Mouse (Mus musculus): ENCODE results near the gene Tpk1. TPM values are rescaled to one million over a fixed set of nuclear protein-coding genes. Genes with fewer than 3 reads are reported as not detected.

Gene Tpk1
- total and polyA plus RNA-seq, 3 experiments: 3.5 to 12.6 TPM; not detected in 1

GRCm38 (mm10) chr6:43353446-43353845 is 312.6 kb downstream of the Tpk1 start:
- peaks cover 0 to 5% of the 10 kb centered on the region in 2 experiments; a peak in 2 of 4 replicates for H3K36me3 ChIP-seq (ENCODE audit: control insufficient read depth in 1 of 2, insufficient read depth in 2 of 2, low read length in 2 of 2)
- H3K4me1 ChIP-seq (ENCODE audit: control insufficient read depth in 1 of 2, insufficient read depth in 2 of 2, low read length in 2 of 2): peaks cover 0 to 5% of the 10 kb centered on the region in 2 experiments; a peak in 1 of 4 replicates
- no peaks in the 10 kb centered on the region for H3K9me3 ChIP-seq (replicated peaks; ENCODE audit: insufficient read depth, low read length)
- no peak for DNase-seq (ENCODE audit: low read depth, low spot score)
- no peak overlapping the region for H3K4me3 ChIP-seq (ENCODE audit: control insufficient read depth in 1 of 2, insufficient read depth in 1 of 2, low read depth in 2 of 2, low read length in 2 of 2)
- no peaks in the 10 kb centered on the region for H3K79me2 ChIP-seq (ENCODE audit: control insufficient read depth, insufficient read depth, low read length, poor library complexity)
- H3K27me3 ChIP-seq (ENCODE audit: control insufficient read depth in 1 of 2, insufficient read depth in 2 of 2, low read length in 2 of 2): no peaks in the 10 kb centered on the region
- no peak overlapping the region for H3K9ac ChIP-seq (ENCODE audit: control insufficient read depth, low read depth, low read length, poor library complexity, severe bottlenecking)
- H3K27ac ChIP-seq (ENCODE audit: control insufficient read depth, low read depth, low read length): no peak overlapping the region
- TF ChIP-seq USF2 (IDR thresholded peaks at IDR 0.05; ENCODE audit: borderline replicate concordance in 1 of 2, insufficient read depth in 1 of 2, low read depth in 1 of 2, low read length in 2 of 2) (no peak), MEF2A (IDR thresholded peaks at IDR 0.05; ENCODE audit: extremely low read depth, insufficient replicate concordance, low read depth, low read length, poor library complexity, severe bottlenecking) (no peak), SMC3 (IDR thresholded peaks at IDR 0.05; ENCODE audit: low read depth, low read length) (no peak), MYB (IDR thresholded peaks at IDR 0.05; ENCODE audit: low read depth, low read length) (no peak), TCF12 (IDR thresholded peaks at IDR 0.05; ENCODE audit: low read depth, low read length) (no peak), POLR2AphosphoS2 (IDR thresholded peaks at IDR 0.05; ENCODE audit: low read length) (no peak), MAX (IDR thresholded peaks at IDR 0.05; ENCODE audit: low read length) (no peak), KAT2A (conservative IDR thresholded peaks at IDR 0.05; ENCODE audit: low read depth, low read length) (no peak), POLR2AphosphoS5 (IDR thresholded peaks at IDR 0.05; ENCODE audit: borderline replicate concordance, low read depth, low read length) (no peak), CHD1 (IDR thresholded peaks at IDR 0.05; ENCODE audit: low read depth, low read length) (no peak), POLR2A (IDR thresholded peaks at IDR 0.05; ENCODE audit: control insufficient read depth in 1 of 2, insufficient read depth in 1 of 2, low read depth in 1 of 2, low read length in 2 of 2, poor library complexity in 1 of 2) (no peak)

- Histone ChIP-seq H3K9ac (ENCODE audit: control insufficient read depth, low read depth, low read length, poor library complexity, severe bottlenecking) (no peak overlapping the region), H3K27me3 (ENCODE audit: control insufficient read depth in 1 of 2, insufficient read depth in 2 of 2, low read length in 2 of 2) (no peaks in the 10 kb centered on the region), H3K4me3 (ENCODE audit: control insufficient read depth in 1 of 2, insufficient read depth in 1 of 2, low read depth in 2 of 2, low read length in 2 of 2) (no peak overlapping the region), H3K79me2 (ENCODE audit: control insufficient read depth, insufficient read depth, low read length, poor library complexity) (no peaks in the 10 kb centered on the region), H3K27ac (ENCODE audit: control insufficient read depth, low read depth, low read length) (no peak overlapping the region), H3K4me1 (ENCODE audit: control insufficient read depth in 1 of 2, insufficient read depth in 2 of 2, low read length in 2 of 2) (no peaks in the 10 kb centered on the region), H3K9me3 (replicated peaks; ENCODE audit: insufficient read depth, low read length) (no peaks in the 10 kb centered on the region), H3K36me3 (ENCODE audit: control insufficient read depth in 1 of 2, insufficient read depth in 2 of 2, low read length in 2 of 2) (no peaks in the 10 kb centered on the region)
- TF ChIP-seq MEF2A (IDR thresholded peaks at IDR 0.05; ENCODE audit: extremely low read depth, insufficient replicate concordance, low read depth, low read length, poor library complexity, severe bottlenecking) (no peak), USF1 (IDR thresholded peaks at IDR 0.05; ENCODE audit: low read depth, low read length) (no peak), NRF1 (IDR thresholded peaks at IDR 0.05; ENCODE audit: insufficient read depth, low read depth, low read length, poor library complexity, severe bottlenecking) (no peak), MYB (IDR thresholded peaks at IDR 0.05; ENCODE audit: low read depth, low read length) (no peak), UBTF (IDR thresholded peaks at IDR 0.05; ENCODE audit: borderline replicate concordance, insufficient read depth, low read depth, low read length) (no peak), SIN3A (IDR thresholded peaks at IDR 0.05; ENCODE audit: low read length) (no peak), KAT2A (conservative IDR thresholded peaks at IDR 0.05; ENCODE audit: low read depth, low read length) (no peak)
- no peak for DNase-seq (ENCODE audit: low read depth, low spot score)
Measured at GRCm38 (mm10) chr6:43349083-43349482, 317.0 kb downstream of the Tpk1 start.
